Mouse (Mus musculus): ENCODE data around the gene Enpp1.

- TF ChIP-seq CTCF (IDR thresholded peaks at IDR 0.05; ENCODE audit: insufficient read depth, low read depth, low read length) (no peak), POLR2A (IDR thresholded peaks at IDR 0.05; ENCODE audit: insufficient read depth, low read depth, low read length) (no peak)
Measured at GRCm38 (mm10) chr10:24589238-24589637, 122.7 kb downstream of the Enpp1 start.
